In genomic region chr19:32696674-32697073, GRCm38 (mm10) we compare ENCODE assay signal across 19 mouse cellular contexts. TPM values are rescaled to one million over a fixed set of nuclear protein-coding genes. Genes with fewer than 3 reads are reported as not detected.
A peak's percentile ranks its signal among the peaks of the same experiment; 100 is the strongest.
DNase-seq lines count a peak whose midpoint lies in the region; ATAC-seq and TF ChIP-seq lines count a peak whose summit lies in the region.
"Had no signal": no experiment of that assay in that cellular context is flagged by ENCODE, and none has a peak within 500 bp of the region (broad histone marks: within the 10 kb centered on the region; RNA-seq: fewer than 3 reads in every experiment).

No protein-coding gene starts in this region.

- no peak for TF ChIP-seq RAD21 in CH12.LX (IDR thresholded peaks at IDR 0.05; ENCODE audit: low read depth, low read length)

- no peak overlapping the region for H3K27ac ChIP-seq in midbrain, embryonic 11.5 days (ENCODE audit: low read depth, low read length)
- no peak overlapping the region for H3K27ac ChIP-seq in midbrain, postnatal 0 days (ENCODE audit: low read depth, low read length)
- H3K27ac ChIP-seq in CH12.LX (ENCODE audit: insufficient read depth, low read depth) = no peak overlapping the region; the same call in 1 of the 2 replicates

- peaks cover 7% of the 10 kb centered on the region; the same call in 1 of the 2 replicates for H3K79me2 ChIP-seq in CH12.LX (replicated peaks; ENCODE audit: control insufficient read depth, extremely low read depth, insufficient read depth, poor library complexity, severe bottlenecking)

- no peak overlapping the region for H3K4me3 ChIP-seq in midbrain, embryonic 11.5 days (ENCODE audit: low read depth, low read length)
- no peak overlapping the region for H3K4me3 ChIP-seq in midbrain, postnatal 0 days (ENCODE audit: low read depth, low read length)
- H3K4me3 ChIP-seq in CH12.LX (replicated peaks in 1 of 3; ENCODE audit: low read depth in 2 of 3, low read length in 2 of 3, poor library complexity in 1 of 3) = no peak overlapping the region

- H3K4me2 ChIP-seq in midbrain, embryonic 11.5 days = no peak overlapping the region
- H3K4me2 ChIP-seq in midbrain, postnatal 0 days (ENCODE audit: low read depth, low read length, poor library complexity, severe bottlenecking) = no peak overlapping the region
- no peak overlapping the region for H3K4me2 ChIP-seq in CH12.LX (ENCODE audit: insufficient read depth, low read depth, poor library complexity, severe bottlenecking)

- ATAC-seq in midbrain, embryonic 11.5 days (ENCODE audit: low FRiP score) = no peak
- no peak for ATAC-seq in midbrain, postnatal 0 days (ENCODE audit: low FRiP score)
- ATAC-seq in inflammation-experienced regulatory T-cells, adult 6 months = no peak
- ATAC-seq: activated CD4-positive, CD25-positive, alpha-beta regulatory T cell, adult 4 months; CD4-positive, CD25-positive, alpha-beta regulatory T cell, adult 4 months; Patski had no signal

- TF ChIP-seq POLR2A in CH12.LX (IDR thresholded peaks at IDR 0.05; ENCODE audit: low read depth, low read length) = no peak

- no peak for TF ChIP-seq EP300 in CH12.LX (IDR thresholded peaks at IDR 0.05; ENCODE audit: low read length)

- TF ChIP-seq CTCF in midbrain, postnatal 0 days (IDR thresholded peaks at IDR 0.05) = no peak
- no peak for TF ChIP-seq CTCF in CH12.LX (conservative IDR thresholded peaks at IDR 0.05 in 1 of 2, IDR thresholded peaks at IDR 0.05 in 1 of 2; ENCODE audit: low read depth in 2 of 2, low read length in 2 of 2)

- no peaks in the 10 kb centered on the region for H3K9me3 ChIP-seq in midbrain, embryonic 11.5 days (ENCODE audit: control insufficient read depth, low read length)
- H3K9me3 ChIP-seq in midbrain, postnatal 0 days (ENCODE audit: low read length) = no peaks in the 10 kb centered on the region
- no peaks in the 10 kb centered on the region for H3K9me3 ChIP-seq in CH12.LX (replicated peaks; ENCODE audit: low read length)
- H3K9me3 ChIP-seq: G1E had no signal

- H3K36me3 ChIP-seq in midbrain, embryonic 11.5 days (ENCODE audit: control insufficient read depth, insufficient read depth, low read length) = peaks cover 13% of the 10 kb centered on the region
- peaks cover 37% of the 10 kb centered on the region for H3K36me3 ChIP-seq in midbrain, postnatal 0 days (ENCODE audit: insufficient read depth, low read length)
- peaks cover 23 to 72% of the 10 kb centered on the region in 2 experiments for H3K36me3 ChIP-seq in CH12.LX (replicated peaks in 1 of 2; ENCODE audit: control insufficient read depth in 1 of 2, insufficient read depth in 1 of 2, low read length in 1 of 2)

- in situ Hi-C loops in CH12.LX (cut with MboI; ENCODE audit: low pct_ligation_motif_present, low pct_unique_long_range_greater_than_20kb, low sequenced_read_pairs) = no loop called here

- DNase-seq in midbrain, embryonic 11.5 days (ENCODE audit: low spot score, missing footprints) = peak; percentile 53
- DNase-seq in midbrain, postnatal 0 days (ENCODE audit: low spot score) = no peak
- DNase-seq in CH12.LX (ENCODE audit: extremely low read depth) = no peak
- DNase-seq: adrenal gland, adult 2 months; adrenal gland, adult 8-10 months; adrenal gland, postnatal 10 days; adrenal gland, postnatal 14 days; adrenal gland, postnatal 25 days; adrenal gland, postnatal 36 days; B cell, adult 2 months; cerebellum, adult 11 months; cerebellum, adult 11-12 months; cerebellum, adult 18-20 months; cerebellum, adult 2 months had no signal

- no peak overlapping the region for H3K9ac ChIP-seq in midbrain, embryonic 11.5 days (ENCODE audit: low read length)
- H3K9ac ChIP-seq in midbrain, postnatal 0 days (replicated peaks; ENCODE audit: low read length, poor library complexity, severe bottlenecking) = no peak overlapping the region
- no peak overlapping the region for H3K9ac ChIP-seq in CH12.LX (ENCODE audit: insufficient read depth, low read depth)

- H3K27me3 ChIP-seq in midbrain, embryonic 11.5 days (ENCODE audit: control insufficient read depth, insufficient read depth, low read length) = no peaks in the 10 kb centered on the region
- H3K27me3 ChIP-seq in midbrain, postnatal 0 days (ENCODE audit: insufficient read depth, low read length) = no peaks in the 10 kb centered on the region
- H3K27me3 ChIP-seq in CH12.LX (replicated peaks) = no peaks in the 10 kb centered on the region
- H3K27me3 ChIP-seq: Patski had no signal

- dilution Hi-C loops in CH12.LX (cut with MboI; ENCODE audit: extremely low pct_ligation_motif_present, extremely low pct_unique_long_range_greater_than_20kb, low sequenced_read_pairs) = no loop called here

- 90% methylated on average over 2 of the region's 2 CpGs for WGBS in midbrain, embryonic 11.5 days
- 93% methylated on average over 2 of the region's 2 CpGs for WGBS in midbrain, postnatal 0 days

- H3K4me1 ChIP-seq in midbrain, embryonic 11.5 days (ENCODE audit: control insufficient read depth, insufficient read depth, low read length) = no peaks in the 10 kb centered on the region
- no peaks in the 10 kb centered on the region for H3K4me1 ChIP-seq in midbrain, postnatal 0 days (ENCODE audit: insufficient read depth, low read length)
- peaks cover 0 to 14% of the 10 kb centered on the region in 2 experiments; a peak in 2 of 4 replicates for H3K4me1 ChIP-seq in CH12.LX (ENCODE audit: control insufficient read depth in 1 of 2, insufficient read depth in 2 of 2)

TF ChIP-seq in CH12.LX, 34 proteins besides CTCF, POLR2A, EP300 and RAD21:
- TF ChIP-seq IRF4 (IDR thresholded peaks at IDR 0.05; ENCODE audit: low read depth, low read length) (no peak; the same call in 1 of the 2 replicates), BHLHE40 (IDR thresholded peaks at IDR 0.05; ENCODE audit: low read depth, low read length) (peak; percentile 65), JUN (IDR thresholded peaks at IDR 0.05; ENCODE audit: insufficient read depth, low read depth, low read length) (no peak), TCF12 (IDR thresholded peaks at IDR 0.05; ENCODE audit: low read depth, low read length) (peak; percentile 16; the same call in 1 of the 2 replicates), MYC (IDR thresholded peaks at IDR 0.05; ENCODE audit: low read depth, low read length) (no peak), MEF2A (IDR thresholded peaks at IDR 0.05; ENCODE audit: borderline replicate concordance, low read depth, low read length) (peak; percentile 70; the same call in 1 of the 2 replicates)

RNA-seq across cellular contexts. Expression of gene Atad1, which starts 42.9 kb away (rescaled TPM):
- 110 and 114 TPM in 2 replicates for polyA plus RNA-seq in midbrain, embryonic 11.5 days (2014; fragmentation: Nextera tagmentation; extraction: Ambion mirVana)
- total RNA-seq in midbrain, postnatal 0 days (2014; rRNA removed) = 89.3 and 147 TPM in 2 replicates
- 107 and 108 TPM in 2 replicates for polyA plus RNA-seq in midbrain, postnatal 0 days (2015; fragmentation: Nextera tagmentation; extraction: Ambion mirVana)
- total RNA-seq in CH12.LX (2012; rRNA removed) (78.5 TPM in 2 replicates), CH12.LX (2014; rRNA removed) (252 and 268 TPM in 2 replicates)
- 78.9 and 103 TPM in 2 replicates for polyA plus RNA-seq in CH12.LX (2012; ENCODE audit: insufficient read length, low read depth)
- polyA plus RNA-seq in inflammation-experienced regulatory T-cells, adult 6 months (2017; shearing (Covaris generic)) = 100 to 1,000 TPM in 1 of 3 experiments, 10 to 100 TPM in 2; 92.3 to 115 (median 99.8) TPM
